Mouse (Mus musculus): ENCODE results near the gene Stub1.

Gene Stub1

GRCm38 (mm10) chr17:25865288-25865687, 32.1 kb upstream of the Stub1 start:
- TF ChIP-seq CTCF (conservative IDR thresholded peaks at IDR 0.05; ENCODE audit: low read length) (no peak), NANOG (IDR thresholded peaks at IDR 0.05; ENCODE audit: borderline replicate concordance, low read length) (no peak), POU5F1 (IDR thresholded peaks at IDR 0.05; ENCODE audit: borderline replicate concordance, low read length) (no peak)
- no peaks in the 10 kb centered on the region; the same call in 1 of the 2 replicates for H3K27me3 ChIP-seq (ENCODE audit: insufficient read depth, low read length)
- peak overlapping the region; percentile 48 for H3K4me3 ChIP-seq (replicated peaks; ENCODE audit: low read length)
- peaks cover 58% of the 10 kb centered on the region for H3K4me1 ChIP-seq (replicated peaks; ENCODE audit: low read depth, low read length)
- no peaks in the 10 kb centered on the region for H3K9me3 ChIP-seq (ENCODE audit: low read length)
- peaks cover 15% of the 10 kb centered on the region for H3K36me3 ChIP-seq (ENCODE audit: insufficient read depth, low read length)

DNA sequence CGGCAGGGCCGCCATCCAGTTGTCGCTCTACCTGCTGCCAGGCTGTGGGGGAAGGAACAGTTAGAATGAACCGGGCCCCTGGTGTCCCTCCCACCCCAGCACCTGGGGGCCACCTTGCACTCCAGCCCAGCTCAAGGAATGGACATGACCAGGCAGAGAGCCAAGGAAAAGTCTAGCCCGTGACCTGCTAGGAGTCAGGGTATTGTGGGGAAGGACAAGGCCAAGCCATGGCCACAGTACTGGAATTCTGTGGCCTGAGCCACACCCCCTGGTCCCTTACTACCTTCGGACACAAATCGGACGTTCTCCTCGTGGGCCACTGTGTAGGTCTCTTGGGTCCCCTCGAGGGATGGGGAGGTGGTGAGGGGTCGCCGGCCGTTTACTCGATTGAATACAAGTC, 31.1 kb upstream of the Stub1 start:
- no peak for TF ChIP-seq NANOG (IDR thresholded peaks at IDR 0.05; ENCODE audit: borderline replicate concordance, low read length)
- no peak for TF ChIP-seq CTCF (conservative IDR thresholded peaks at IDR 0.05; ENCODE audit: low read length)
- no peak for TF ChIP-seq POU5F1 (IDR thresholded peaks at IDR 0.05; ENCODE audit: borderline replicate concordance, low read length)
- H3K9me3 ChIP-seq (ENCODE audit: low read length): no peaks in the 10 kb centered on the region
- H3K27me3 ChIP-seq (ENCODE audit: insufficient read depth, low read length): no peaks in the 10 kb centered on the region; the same call in 1 of the 2 replicates
- H3K4me1 ChIP-seq (replicated peaks; ENCODE audit: low read depth, low read length): peaks cover 56% of the 10 kb centered on the region
- H3K4me3 ChIP-seq (replicated peaks; ENCODE audit: low read length): no peak overlapping the region
- peaks cover 19% of the 10 kb centered on the region for H3K36me3 ChIP-seq (ENCODE audit: insufficient read depth, low read length)

GRCm38 (mm10) chr17:25863681-25864080, 30.5 kb upstream of the Stub1 start:
- H3K36me3 ChIP-seq (ENCODE audit: insufficient read depth, low read length): peaks cover 25% of the 10 kb centered on the region
- no peak overlapping the region for H3K4me3 ChIP-seq (replicated peaks; ENCODE audit: low read length)
- peaks cover 51% of the 10 kb centered on the region for H3K4me1 ChIP-seq (replicated peaks; ENCODE audit: low read depth, low read length)
- H3K9me3 ChIP-seq (ENCODE audit: low read length): no peaks in the 10 kb centered on the region
- H3K27me3 ChIP-seq (ENCODE audit: insufficient read depth, low read length): no peaks in the 10 kb centered on the region; the same call in 1 of the 2 replicates
- TF ChIP-seq POU5F1 (IDR thresholded peaks at IDR 0.05; ENCODE audit: borderline replicate concordance, low read length): no peak
- no peak for TF ChIP-seq CTCF (conservative IDR thresholded peaks at IDR 0.05; ENCODE audit: low read length)
- TF ChIP-seq NANOG (IDR thresholded peaks at IDR 0.05; ENCODE audit: borderline replicate concordance, low read length): no peak

DNA sequence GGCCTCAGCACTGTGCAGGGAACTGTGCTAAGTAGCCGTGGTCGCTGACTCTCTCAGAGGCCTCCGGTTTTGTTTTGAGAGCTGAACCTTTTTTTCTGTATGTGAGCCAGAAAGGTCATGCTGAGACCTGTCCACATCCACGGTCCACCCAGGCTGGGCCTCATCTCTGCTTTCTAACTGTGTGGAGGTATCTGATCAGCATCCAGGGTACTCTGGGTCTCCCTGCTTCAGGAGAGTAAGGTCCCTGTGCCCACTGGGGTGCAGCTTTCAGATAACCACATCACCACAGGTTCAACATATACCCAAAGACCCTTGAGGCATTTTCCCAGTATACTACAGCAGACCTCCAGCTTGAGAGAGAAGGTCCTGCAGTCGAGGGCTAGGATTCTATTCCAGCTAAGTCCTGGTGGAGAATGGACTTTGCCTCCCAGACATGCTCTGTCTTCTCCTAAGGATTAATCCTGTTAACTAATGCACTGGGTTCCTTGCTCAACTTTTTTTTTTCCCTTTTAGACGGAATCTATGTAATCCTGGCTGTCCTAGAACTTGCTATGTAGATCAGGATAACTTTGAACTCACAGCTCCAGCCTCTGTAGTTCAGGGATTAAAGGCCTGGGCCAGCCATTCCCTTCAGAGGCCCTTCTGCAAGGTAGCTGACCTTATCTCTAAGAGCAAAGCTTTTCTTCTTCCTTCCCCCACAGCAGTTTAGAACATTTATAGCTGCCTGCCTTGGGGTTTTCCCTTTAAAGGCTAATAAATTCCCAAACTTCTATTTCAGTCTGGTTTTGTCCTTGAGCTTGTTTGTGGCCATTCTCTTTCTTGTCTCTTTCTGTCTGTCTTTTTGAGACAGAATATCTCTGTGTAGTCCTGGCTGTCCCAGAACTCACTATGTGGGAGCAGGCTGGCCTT, 28.8 kb upstream of the Stub1 start:
- H3K4me3 ChIP-seq (replicated peaks; ENCODE audit: low read length): peak overlapping the region; percentile 88
- TF ChIP-seq NANOG (IDR thresholded peaks at IDR 0.05; ENCODE audit: borderline replicate concordance, low read length) (no peak), POU5F1 (IDR thresholded peaks at IDR 0.05; ENCODE audit: borderline replicate concordance, low read length) (no peak), CTCF (conservative IDR thresholded peaks at IDR 0.05; ENCODE audit: low read length) (no peak)
- peaks cover 31% of the 10 kb centered on the region for H3K36me3 ChIP-seq (ENCODE audit: insufficient read depth, low read length)
- no peaks in the 10 kb centered on the region; the same call in 1 of the 2 replicates for H3K27me3 ChIP-seq (ENCODE audit: insufficient read depth, low read length)
- no peaks in the 10 kb centered on the region for H3K9me3 ChIP-seq (ENCODE audit: low read length)
- H3K4me1 ChIP-seq (replicated peaks; ENCODE audit: low read depth, low read length): peaks cover 42% of the 10 kb centered on the region

- peaks cover 37% of the 10 kb centered on the region for H3K4me1 ChIP-seq (replicated peaks; ENCODE audit: low read depth, low read length)
- TF ChIP-seq NANOG (IDR thresholded peaks at IDR 0.05; ENCODE audit: borderline replicate concordance, low read length) (no peak), CTCF (conservative IDR thresholded peaks at IDR 0.05; ENCODE audit: low read length) (no peak), POU5F1 (IDR thresholded peaks at IDR 0.05; ENCODE audit: borderline replicate concordance, low read length) (no peak)
- H3K9me3 ChIP-seq (ENCODE audit: low read length): no peaks in the 10 kb centered on the region
- no peaks in the 10 kb centered on the region; the same call in 1 of the 2 replicates for H3K27me3 ChIP-seq (ENCODE audit: insufficient read depth, low read length)
- H3K4me3 ChIP-seq (replicated peaks; ENCODE audit: low read length): peak within 1 kb of the TSS; percentile 88
- peaks cover 33% of the 10 kb centered on the region for H3K36me3 ChIP-seq (ENCODE audit: insufficient read depth, low read length)
Measured at GRCm38 (mm10) chr17:25860832-25861703, 27.9 kb upstream of the Stub1 start, which contains the start of gene Wdr90. Wdr90 (minus strand) TSS chr17:25861501.

GRCm38 (mm10) chr17:25860229-25860628, 27.0 kb upstream of the Stub1 start:
- H3K9me3 ChIP-seq (ENCODE audit: low read length): no peaks in the 10 kb centered on the region
- TF ChIP-seq CTCF (conservative IDR thresholded peaks at IDR 0.05; ENCODE audit: low read length) (no peak), NANOG (IDR thresholded peaks at IDR 0.05; ENCODE audit: borderline replicate concordance, low read length) (no peak), POU5F1 (IDR thresholded peaks at IDR 0.05; ENCODE audit: borderline replicate concordance, low read length) (no peak)
- H3K4me1 ChIP-seq (replicated peaks; ENCODE audit: low read depth, low read length): peaks cover 37% of the 10 kb centered on the region
- H3K27me3 ChIP-seq (ENCODE audit: insufficient read depth, low read length): no peaks in the 10 kb centered on the region; the same call in 1 of the 2 replicates
- 0 out of 2 replicates have a peak overlapping the region, but pooled peaks have one; percentile 88 for H3K4me3 ChIP-seq (replicated peaks; ENCODE audit: low read length)
- H3K36me3 ChIP-seq (ENCODE audit: insufficient read depth, low read length): peaks cover 35% of the 10 kb centered on the region

DNA sequence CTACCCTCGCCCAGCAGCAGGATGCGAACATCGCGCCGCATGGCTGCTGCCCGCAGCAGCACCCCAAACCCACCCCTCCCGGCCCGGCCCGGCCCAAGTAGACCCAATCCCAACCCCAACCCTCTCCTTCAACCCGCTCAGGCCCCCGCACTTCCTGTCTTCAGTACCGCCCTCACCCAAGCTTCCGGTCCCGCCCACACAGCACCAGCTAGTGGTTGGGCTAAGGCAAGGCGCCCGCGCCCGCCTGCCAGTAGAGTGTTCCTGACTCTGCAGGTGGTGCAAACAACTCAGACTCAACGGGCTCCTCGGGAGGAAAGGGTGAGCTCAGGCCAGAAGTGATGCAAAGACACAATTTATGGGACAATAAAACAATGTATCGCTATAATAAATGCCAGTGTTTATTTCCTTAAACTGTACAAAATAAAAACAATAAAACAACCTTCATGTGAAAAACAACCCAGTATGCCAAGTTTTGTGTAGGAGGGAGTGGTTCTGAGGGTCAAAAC, 11.2 kb upstream of the Stub1 start, which contains the start of gene Rhot2:
Gene Rhot2, minus strand, starts transcription at position 456 of the 506 bp plus-strand sequence.
- peaks cover 35% of the 10 kb centered on the region for H3K4me1 ChIP-seq (replicated peaks; ENCODE audit: low read depth, low read length)
- H3K9me3 ChIP-seq (ENCODE audit: low read length): no peaks in the 10 kb centered on the region
- H3K27me3 ChIP-seq (ENCODE audit: insufficient read depth, low read length): no peaks in the 10 kb centered on the region
- H3K4me3 ChIP-seq (replicated peaks; ENCODE audit: low read length): peak within 1 kb of the TSS; percentile 90
- TF ChIP-seq POU5F1 (IDR thresholded peaks at IDR 0.05; ENCODE audit: borderline replicate concordance, low read length) (no peak), NANOG (IDR thresholded peaks at IDR 0.05; ENCODE audit: borderline replicate concordance, low read length) (no peak), CTCF (conservative IDR thresholded peaks at IDR 0.05; ENCODE audit: low read length) (no peak; the same call in 1 of the 2 replicates)
- H3K36me3 ChIP-seq (ENCODE audit: insufficient read depth, low read length): peaks cover 86% of the 10 kb centered on the region
